Mouse (Mus musculus) testis, postnatal 14 days (tissue): Measurements from ENCODE around the gene Glo1.

Experiments
- DNase-seq: peaks from one replicate; pipeline ENCODE4 v3.0.0; 2021; ENCODE audit warnings: low spot score

Glo1 gene

GRCm38 (mm10) chr17:30612075-30612859 lies 14.4 kb downstream of the Glo1 start:
- DNase-seq = peak; percentile 99

DNA sequence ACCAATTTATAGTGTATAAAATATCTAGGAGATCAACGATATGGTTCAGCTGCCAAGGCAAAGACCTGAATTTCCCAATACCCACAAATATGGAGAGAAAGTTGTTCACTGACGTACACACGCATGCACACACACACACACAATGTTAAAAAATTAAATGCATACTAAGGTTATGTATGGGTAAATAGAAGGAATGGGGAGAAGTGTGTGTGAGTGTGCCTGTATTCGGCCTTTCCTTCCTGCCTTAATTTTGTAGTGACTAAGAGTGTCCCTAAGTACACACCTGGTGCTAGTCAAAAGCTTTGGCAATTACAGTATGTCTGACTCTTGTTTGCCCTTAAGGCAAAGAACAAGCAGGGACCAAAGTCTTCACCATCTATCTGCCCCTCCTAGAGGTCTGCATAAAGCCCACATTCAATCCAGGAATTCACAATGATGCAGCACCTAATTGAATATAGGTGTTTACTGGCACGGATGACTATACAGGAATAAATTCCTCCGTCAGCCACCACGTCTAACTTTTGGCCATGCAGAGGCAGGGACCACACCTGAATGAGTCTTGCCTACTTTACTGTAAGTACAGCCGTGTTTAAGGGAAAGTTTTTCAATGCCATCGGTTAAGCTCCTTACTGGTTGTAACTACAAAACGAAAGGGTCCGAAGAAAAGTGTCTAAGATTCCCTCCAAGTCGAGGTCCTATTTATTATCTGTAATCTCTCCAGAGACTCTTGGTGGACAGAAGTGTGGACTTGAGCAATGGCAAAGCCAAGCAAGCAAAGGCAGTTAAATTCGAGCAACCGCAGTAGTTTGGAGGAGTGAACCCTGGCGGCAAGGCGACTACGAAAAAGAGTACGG lies 15.2 kb downstream of the Glo1 start:
- DNase-seq = no peak

GRCm38 (mm10) chr17:30610739-30611138 lies 15.9 kb downstream of the Glo1 start:
- no peak for DNase-seq

DNA sequence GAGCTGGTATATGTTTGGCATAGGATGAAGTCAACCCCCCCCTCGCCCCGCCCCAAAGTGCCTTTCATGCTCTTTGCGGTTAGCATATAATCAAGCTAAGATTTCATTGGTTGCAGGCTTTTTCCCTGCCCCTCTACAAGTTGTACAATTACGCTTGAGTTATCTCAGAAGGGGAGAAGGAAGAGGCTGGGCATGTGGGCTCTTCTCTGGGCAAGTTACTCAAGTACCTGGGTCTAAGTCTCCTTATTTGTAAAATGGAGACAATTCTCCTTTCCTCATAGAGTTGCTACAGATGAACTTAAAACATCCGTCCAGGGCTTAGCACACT lies 16.7 kb downstream of the Glo1 start:
- DNase-seq = no peak

DNA sequence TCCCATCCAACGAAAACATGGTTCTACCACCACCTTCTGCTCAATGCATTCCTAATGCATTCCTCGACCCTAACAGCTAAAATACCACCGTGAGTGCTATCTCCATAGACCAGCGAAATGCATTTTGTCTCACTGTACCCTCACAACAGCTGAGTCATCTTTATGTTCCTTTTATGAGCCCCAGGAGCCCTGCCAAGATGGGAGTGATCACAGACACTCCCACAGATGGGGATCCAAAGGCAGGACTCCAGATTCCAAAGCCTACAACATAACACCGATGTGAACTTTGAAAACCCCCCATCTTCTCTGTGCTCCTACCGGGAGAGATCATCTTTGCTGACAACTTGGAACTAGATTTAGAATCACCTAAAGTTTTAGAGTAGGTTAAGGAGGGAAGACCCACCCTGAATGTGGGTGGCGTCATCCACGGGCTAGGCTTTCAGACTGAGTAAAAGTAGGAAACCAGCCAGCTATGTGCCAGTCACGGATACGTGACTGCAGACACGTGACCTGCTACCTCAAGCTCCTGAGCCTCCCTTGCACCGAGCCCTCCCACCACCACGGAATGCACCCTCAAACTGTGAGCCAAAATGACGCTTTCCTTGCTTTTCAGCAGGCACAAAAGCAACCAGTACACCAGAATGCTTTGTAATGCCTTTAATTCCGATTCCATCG lies 17.2 kb downstream of the Glo1 start:
- DNase-seq = no peak

DNA sequence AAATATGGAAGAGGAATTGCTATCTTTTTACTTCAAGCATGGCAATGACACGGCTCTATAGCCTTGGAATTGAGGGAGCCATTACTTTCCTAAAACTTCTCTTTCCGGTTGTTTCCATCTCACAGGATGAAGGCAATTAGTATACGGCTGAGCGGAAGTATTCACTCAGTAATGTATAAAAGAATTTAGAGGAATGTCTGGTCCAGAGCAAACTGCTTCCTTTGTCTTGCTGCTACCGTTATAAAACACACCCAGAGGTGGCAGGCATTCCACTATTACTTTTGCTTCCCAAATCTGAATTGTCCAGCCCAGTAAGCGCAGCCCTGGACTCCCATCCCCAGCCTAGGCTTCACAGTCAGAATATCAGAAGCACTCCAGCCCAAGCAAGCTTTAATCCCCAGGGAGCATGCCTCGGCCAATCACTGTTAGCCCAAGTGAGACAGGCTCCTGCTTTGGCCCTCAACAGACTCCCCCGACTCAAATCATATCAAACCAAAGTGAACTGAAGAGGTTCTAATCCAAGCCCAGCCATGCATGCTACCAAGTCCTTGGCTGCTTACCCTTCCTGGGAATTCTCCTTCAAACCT lies 18.7 kb downstream of the Glo1 start:
- DNase-seq = no peak

DNA sequence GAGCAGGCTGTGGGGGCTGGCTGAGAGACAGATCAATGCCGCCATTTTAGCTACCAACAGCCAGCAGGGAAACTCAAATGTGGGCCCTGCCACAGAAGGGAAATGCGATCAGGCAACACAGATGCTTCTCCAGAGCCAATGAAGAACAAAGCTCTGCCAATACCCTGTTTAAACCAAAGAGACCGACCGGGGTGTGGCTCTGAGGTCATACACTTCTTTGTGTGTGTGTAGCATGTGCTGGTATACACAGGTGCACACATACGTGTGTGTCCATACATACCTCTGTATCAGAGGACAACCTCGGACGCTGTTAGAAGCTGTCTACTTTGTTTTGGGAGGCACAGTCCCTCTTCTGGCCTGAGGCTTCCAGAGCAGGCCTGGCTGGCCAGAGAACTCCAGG lies 19.3 kb downstream of the Glo1 start:
- DNase-seq = no peak

DNA sequence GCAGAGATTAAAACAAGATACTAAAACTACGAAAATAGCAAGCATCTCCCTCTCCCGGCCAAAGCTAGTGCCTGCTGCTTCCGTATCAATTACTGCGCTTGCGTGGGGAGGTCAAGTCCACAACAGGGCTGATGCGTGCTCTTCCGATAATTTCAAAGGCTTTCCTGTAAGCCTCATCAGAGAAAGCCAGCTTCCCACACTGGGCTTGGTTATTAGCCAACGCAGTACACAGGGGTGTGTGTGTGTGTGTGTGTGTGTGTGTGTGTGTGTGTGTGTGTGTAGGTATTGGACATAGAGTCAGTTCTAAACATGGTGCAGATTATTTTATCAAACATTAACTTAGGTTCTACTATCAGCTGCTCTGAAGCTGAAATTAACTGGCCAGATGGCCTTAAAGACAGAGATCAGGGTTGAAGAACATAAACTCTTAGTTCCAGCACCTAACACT lies 20.0 kb downstream of the Glo1 start:
- no peak for DNase-seq

DNA sequence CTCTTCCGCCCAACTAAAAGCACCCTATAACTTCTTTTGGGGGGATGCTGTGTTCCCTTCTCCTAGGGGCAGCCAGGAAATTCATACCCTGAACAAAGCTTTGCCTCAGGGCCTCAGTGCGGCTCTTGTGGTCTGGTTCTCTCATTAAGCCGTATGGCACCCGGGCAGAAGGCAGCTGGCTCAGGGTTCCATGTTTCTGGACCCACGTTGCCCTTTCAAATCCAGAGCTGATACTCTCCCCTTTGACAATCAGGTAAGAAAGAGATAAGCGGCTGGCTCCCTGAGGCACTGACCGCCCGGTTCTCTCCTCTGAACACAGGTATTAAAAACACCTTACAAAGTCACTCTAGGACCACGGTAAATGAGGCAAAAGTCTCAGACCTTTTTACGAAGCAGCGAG lies 20.5 kb downstream of the Glo1 start:
- no peak for DNase-seq

GRCm38 (mm10) chr17:30605001-30605400 lies 21.7 kb downstream of the Glo1 start:
- no peak for DNase-seq

GRCm38 (mm10) chr17:30604296-30604695 lies 22.4 kb downstream of the Glo1 start:
- DNase-seq = no peak

DNA sequence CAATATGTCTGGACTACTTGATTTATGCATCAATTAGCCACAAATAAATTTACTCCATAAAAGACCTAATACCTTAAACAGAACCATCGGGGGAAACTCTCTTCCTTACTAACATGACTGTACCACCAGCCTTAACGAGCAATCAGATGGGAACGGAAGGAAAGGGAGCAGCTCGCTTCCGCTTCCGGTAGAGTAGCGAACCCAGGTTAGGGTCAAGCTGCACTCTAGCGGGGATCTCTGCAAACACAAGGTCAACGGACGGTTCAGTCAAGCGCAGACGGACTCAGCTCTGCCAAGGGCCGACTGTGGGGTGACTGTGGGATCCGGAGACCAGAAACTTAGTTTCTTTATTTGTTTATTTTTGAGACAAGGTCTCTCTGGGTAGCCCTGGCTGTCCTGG lies 24.5 kb downstream of the Glo1 start:
- peak; percentile 42 for DNase-seq

GRCm38 (mm10) chr17:30598300-30598699 lies 28.4 kb downstream of the Glo1 start:
- no peak for DNase-seq

DNA sequence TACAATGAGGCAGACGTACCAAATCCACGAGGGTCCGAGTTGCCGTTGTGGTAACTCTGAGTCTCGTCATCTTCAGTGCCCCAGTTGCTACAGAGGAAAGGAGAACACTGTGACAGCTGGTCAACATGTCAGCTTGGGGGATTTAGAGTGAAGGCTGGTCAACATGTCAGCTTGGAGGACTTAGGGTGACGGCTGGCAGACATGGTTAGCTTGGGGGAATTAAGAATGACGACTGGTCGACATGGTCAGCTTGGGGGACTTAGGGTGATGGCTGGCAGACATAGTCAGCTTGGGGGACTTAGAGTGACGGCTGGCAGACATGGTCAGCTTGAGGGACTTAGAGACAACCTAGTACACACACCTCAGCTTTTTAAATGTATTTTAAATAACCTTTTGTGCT lies 28.9 kb downstream of the Glo1 start:
- DNase-seq = no peak

DNA sequence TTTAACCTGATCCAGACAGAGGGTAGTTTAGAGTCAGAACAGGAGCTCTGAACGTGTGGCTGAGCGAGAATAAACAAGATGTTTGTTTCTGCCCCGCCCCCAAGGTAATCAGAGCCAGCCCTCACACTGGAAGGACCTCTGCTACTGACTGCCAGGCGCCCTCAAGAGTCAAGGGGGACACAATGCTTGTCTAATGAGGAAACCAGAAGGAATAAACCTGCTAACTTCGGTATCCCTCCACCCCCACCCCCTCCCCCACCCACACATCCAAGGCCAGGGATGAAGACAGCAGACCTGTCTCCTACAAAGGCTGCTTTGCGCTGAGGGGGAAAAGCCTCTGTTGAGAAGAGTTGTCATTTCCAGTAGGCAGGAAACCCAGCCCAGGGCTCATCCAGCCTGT lies 31.8 kb downstream of the Glo1 start:
- DNase-seq = no peak

DNA sequence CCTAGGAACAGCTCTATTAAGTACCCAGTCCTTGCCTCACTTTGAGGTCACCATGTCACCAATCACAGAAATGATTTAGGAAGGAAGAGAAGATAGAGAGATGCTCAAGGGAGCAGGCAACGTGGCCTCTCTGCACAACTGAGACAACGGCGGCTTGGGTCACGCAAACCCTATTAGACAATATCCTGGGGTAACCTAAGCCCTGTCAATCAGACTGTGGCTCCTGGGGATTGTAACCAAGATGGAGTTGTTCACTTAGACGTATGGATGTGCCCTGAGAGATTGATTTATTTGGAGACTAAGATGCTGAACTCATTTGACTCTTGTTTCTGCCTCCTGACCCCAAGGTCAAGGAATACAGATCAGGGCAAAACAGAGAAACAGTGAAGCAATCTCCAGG lies 32.3 kb downstream of the Glo1 start:
- DNase-seq = no peak

DNA sequence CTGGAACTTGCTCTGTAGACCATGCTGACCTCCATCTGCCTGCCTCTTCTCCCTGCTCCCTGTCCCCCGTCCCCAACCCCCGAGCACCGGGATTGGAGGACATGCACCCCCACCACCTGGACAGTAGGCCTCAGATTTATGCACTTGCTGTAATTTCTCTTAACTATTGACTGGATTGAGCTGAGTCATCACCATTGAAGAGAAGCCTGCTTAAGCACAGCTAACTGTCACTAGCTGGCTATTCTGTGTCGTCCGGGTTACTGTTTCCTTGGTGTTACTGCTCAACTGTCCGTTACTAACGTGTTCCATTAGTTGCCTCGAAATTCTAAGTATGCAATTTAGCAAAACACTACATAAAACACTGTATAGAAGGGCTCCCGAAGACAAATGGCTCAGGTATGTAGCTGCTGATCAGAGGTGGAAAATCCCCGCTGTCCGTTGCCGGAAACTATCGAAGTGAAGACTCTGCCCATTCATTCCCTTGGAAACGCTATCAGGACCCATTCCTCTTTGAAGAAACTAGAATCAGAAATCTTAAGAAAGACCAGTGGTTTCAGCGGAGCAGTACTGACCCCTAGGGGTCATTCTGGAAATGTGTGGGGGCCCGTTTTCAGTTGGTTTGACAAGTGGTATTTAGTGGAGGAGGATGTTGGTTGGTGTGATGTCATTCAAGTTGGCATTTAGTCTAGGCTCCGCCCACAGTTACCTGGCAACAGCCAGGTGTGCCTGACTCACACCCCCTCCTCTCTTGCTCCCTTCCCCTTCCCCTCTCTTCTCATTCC lies 36.1 kb downstream of the Glo1 start:
- no peak for DNase-seq

DNA sequence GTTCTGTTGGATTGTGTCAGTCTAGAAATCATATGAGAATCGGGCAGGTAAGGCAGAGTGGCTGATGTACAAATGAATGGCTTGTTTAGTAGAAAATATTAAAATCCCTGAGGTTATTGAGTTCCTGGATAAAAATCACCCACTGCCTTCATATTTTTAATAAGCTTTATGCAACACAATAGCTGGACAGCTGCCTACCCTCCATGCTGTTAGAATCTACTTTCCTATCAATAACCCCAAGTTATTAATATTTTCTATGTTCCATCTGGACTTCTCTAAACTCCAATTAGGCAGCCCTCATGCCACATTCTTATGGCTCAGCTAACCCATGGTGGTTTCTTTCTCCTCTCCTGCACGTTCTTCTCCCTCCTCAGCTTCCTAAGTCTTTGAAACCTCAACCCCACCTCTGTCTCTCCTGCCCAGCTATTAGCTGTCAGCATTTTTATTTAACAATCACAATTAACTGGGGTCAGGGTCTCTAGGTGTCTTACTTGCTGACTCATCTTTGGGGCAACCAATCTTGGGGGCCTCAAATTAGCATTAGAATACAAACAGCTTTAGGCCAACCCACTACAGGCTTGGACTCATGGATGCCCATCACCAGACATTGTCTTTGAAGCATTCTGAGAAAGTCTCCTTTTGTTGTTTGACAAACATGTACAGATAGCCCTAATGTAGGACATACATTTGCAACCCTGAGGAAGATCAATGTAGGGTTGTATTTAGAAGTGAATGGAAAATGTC lies 43.2 kb downstream of the Glo1 start:
- no peak for DNase-seq

GRCm38 (mm10) chr17:30582313-30582712 lies 44.4 kb downstream of the Glo1 start:
- DNase-seq = no peak

GRCm38 (mm10) chr17:30581201-30581600 lies 45.5 kb downstream of the Glo1 start:
- no peak for DNase-seq

DNA sequence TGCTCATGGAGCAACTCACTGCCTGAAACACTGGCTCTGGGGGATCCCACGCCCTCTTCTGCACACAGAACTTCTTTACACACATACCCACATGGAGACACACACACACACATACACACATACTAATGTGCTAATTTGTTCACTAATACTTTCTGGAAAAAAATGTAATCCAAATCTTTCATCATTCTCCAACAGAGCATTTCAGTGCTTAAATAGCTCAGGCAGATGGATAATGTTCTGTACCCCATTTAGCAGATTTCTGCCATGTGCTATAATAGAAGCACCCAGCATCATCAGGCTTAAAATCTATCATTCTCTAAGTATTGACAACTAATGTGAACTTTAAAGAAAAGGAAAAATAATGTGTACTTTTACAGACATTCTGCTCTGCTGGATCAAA lies 45.9 kb downstream of the Glo1 start:
- no peak for DNase-seq
